Mouse (Mus musculus): Measurements from ENCODE around the gene Kcne3. TPM values are rescaled to one million over a fixed set of nuclear protein-coding genes. Genes with fewer than 3 reads are reported as not detected.

The Kcne3 gene
- polyA plus RNA-seq, 1 experiment: not detected

- H3K27ac ChIP-seq (ENCODE audit: insufficient read depth, low read depth, low read length): no peak overlapping the region
- TF ChIP-seq CTCF (IDR thresholded peaks at IDR 0.05; ENCODE audit: insufficient read depth, low read depth, low read length): no peak
- no peak for TF ChIP-seq POLR2A (IDR thresholded peaks at IDR 0.05; ENCODE audit: insufficient read depth, low read depth, low read length)
- H3K4me3 ChIP-seq (ENCODE audit: insufficient read depth, low read depth, low read length): no peak overlapping the region
- H3K4me1 ChIP-seq (ENCODE audit: control insufficient read depth, insufficient read depth, low read length): no peaks in the 10 kb centered on the region
- WGBS: 54% methylated on average over 3 of the region's 3 CpGs
These were observed 27.3 kb downstream of the Kcne3 start for GRCm38 (mm10) chr7:100203616-100204015.

GRCm38 (mm10) chr7:100204871-100205270 is 28.6 kb downstream of the Kcne3 start:
- TF ChIP-seq POLR2A (IDR thresholded peaks at IDR 0.05; ENCODE audit: insufficient read depth, low read depth, low read length) (no peak), CTCF (IDR thresholded peaks at IDR 0.05; ENCODE audit: insufficient read depth, low read depth, low read length) (no peak)
- no peak overlapping the region for H3K27ac ChIP-seq (ENCODE audit: insufficient read depth, low read depth, low read length)
- WGBS: 84% methylated on average over 6 of the region's 6 CpGs
- H3K4me3 ChIP-seq (ENCODE audit: insufficient read depth, low read depth, low read length): no peak overlapping the region
- H3K4me1 ChIP-seq (ENCODE audit: control insufficient read depth, insufficient read depth, low read length): no peaks in the 10 kb centered on the region

- no peak overlapping the region for H3K27ac ChIP-seq (ENCODE audit: insufficient read depth, low read depth, low read length)
- H3K4me3 ChIP-seq (ENCODE audit: insufficient read depth, low read depth, low read length): no peak overlapping the region
- TF ChIP-seq POLR2A (IDR thresholded peaks at IDR 0.05; ENCODE audit: insufficient read depth, low read depth, low read length) (no peak), CTCF (IDR thresholded peaks at IDR 0.05; ENCODE audit: insufficient read depth, low read depth, low read length) (no peak)
These were observed 29.8 kb downstream of the Kcne3 start for GRCm38 (mm10) chr7:100206144-100206543.

GRCm38 (mm10) chr7:100207886-100208285 is 31.6 kb downstream of the Kcne3 start:
- no peak for TF ChIP-seq CTCF (IDR thresholded peaks at IDR 0.05; ENCODE audit: insufficient read depth, low read depth, low read length)
- TF ChIP-seq POLR2A (IDR thresholded peaks at IDR 0.05; ENCODE audit: insufficient read depth, low read depth, low read length): no peak
- Histone ChIP-seq H3K27ac (ENCODE audit: insufficient read depth, low read depth, low read length) (no peak overlapping the region), H3K4me3 (ENCODE audit: insufficient read depth, low read depth, low read length) (no peak overlapping the region), H3K4me1 (ENCODE audit: control insufficient read depth, insufficient read depth, low read length) (no peaks in the 10 kb centered on the region)

More at GRCm38 (mm10) chr7:100206144-100206543, 29.8 kb downstream of the Kcne3 start:
- no peaks in the 10 kb centered on the region for H3K4me1 ChIP-seq (ENCODE audit: control insufficient read depth, insufficient read depth, low read length)
- WGBS: 95% methylated on average over 2 of the region's 2 CpGs

- Histone ChIP-seq H3K4me1 (ENCODE audit: control insufficient read depth, insufficient read depth, low read length) (no peaks in the 10 kb centered on the region), H3K4me3 (ENCODE audit: insufficient read depth, low read depth, low read length) (no peak overlapping the region), H3K27ac (ENCODE audit: insufficient read depth, low read depth, low read length) (no peak overlapping the region)
- TF ChIP-seq POLR2A (IDR thresholded peaks at IDR 0.05; ENCODE audit: insufficient read depth, low read depth, low read length) (no peak), CTCF (IDR thresholded peaks at IDR 0.05; ENCODE audit: insufficient read depth, low read depth, low read length) (no peak)
- 68% methylated on average over 4 of the region's 4 CpGs for WGBS
These were observed 38.0 kb downstream of the Kcne3 start for GRCm38 (mm10) chr7:100214310-100214709.

GRCm38 (mm10) chr7:100215116-100215732 is 38.9 kb downstream of the Kcne3 start:
- TF ChIP-seq POLR2A (IDR thresholded peaks at IDR 0.05; ENCODE audit: insufficient read depth, low read depth, low read length): no peak
- no peak for TF ChIP-seq CTCF (IDR thresholded peaks at IDR 0.05; ENCODE audit: insufficient read depth, low read depth, low read length)
- WGBS: 76% methylated on average over 6 of the region's 6 CpGs
- Histone ChIP-seq H3K4me3 (ENCODE audit: insufficient read depth, low read depth, low read length) (no peak overlapping the region), H3K4me1 (ENCODE audit: control insufficient read depth, insufficient read depth, low read length) (no peaks in the 10 kb centered on the region), H3K27ac (ENCODE audit: insufficient read depth, low read depth, low read length) (no peak overlapping the region)

- no peak for TF ChIP-seq POLR2A (IDR thresholded peaks at IDR 0.05; ENCODE audit: insufficient read depth, low read depth, low read length)
- no peak for TF ChIP-seq CTCF (IDR thresholded peaks at IDR 0.05; ENCODE audit: insufficient read depth, low read depth, low read length)
- no peaks in the 10 kb centered on the region for H3K4me1 ChIP-seq (ENCODE audit: control insufficient read depth, insufficient read depth, low read length)
- no peak overlapping the region for H3K4me3 ChIP-seq (ENCODE audit: insufficient read depth, low read depth, low read length)
- WGBS: 50% methylated on average over 10 of the region's 10 CpGs
- no peak overlapping the region for H3K27ac ChIP-seq (ENCODE audit: insufficient read depth, low read depth, low read length)
These were observed 39.7 kb downstream of the Kcne3 start for GRCm38 (mm10) chr7:100215976-100216375.

GRCm38 (mm10) chr7:100216601-100217565 is 40.6 kb downstream of the Kcne3 start:
- no peaks in the 10 kb centered on the region for H3K4me1 ChIP-seq (ENCODE audit: control insufficient read depth, insufficient read depth, low read length)
- H3K27ac ChIP-seq (ENCODE audit: insufficient read depth, low read depth, low read length): no peak overlapping the region
- no peak overlapping the region for H3K4me3 ChIP-seq (ENCODE audit: insufficient read depth, low read depth, low read length)
- WGBS: 79% methylated on average over 9 of the region's 9 CpGs
- TF ChIP-seq CTCF (IDR thresholded peaks at IDR 0.05; ENCODE audit: insufficient read depth, low read depth, low read length) (no peak), POLR2A (IDR thresholded peaks at IDR 0.05; ENCODE audit: insufficient read depth, low read depth, low read length) (no peak)

Measured in olfactory bulb, adult 2 months (tissue).